Mouse (Mus musculus): ENCODE data around the gene Ccdc9b.

- TF ChIP-seq POLR2A (IDR thresholded peaks at IDR 0.05; ENCODE audit: low read depth, low read length) = peak; percentile 5; the same call in 1 of the 2 replicates
- TF ChIP-seq CTCF (IDR thresholded peaks at IDR 0.05; ENCODE audit: borderline replicate concordance, insufficient read depth, low read length) = no peak
These were observed 10.3 kb downstream of the Ccdc9b start for GRCm38 (mm10) chr2:118751896-118752791.

Data from embryonic fibroblast, embryonic 13.5 days (primary cell).